21 mouse cellular contexts compared by ENCODE assay signal in the genomic region with DNA sequence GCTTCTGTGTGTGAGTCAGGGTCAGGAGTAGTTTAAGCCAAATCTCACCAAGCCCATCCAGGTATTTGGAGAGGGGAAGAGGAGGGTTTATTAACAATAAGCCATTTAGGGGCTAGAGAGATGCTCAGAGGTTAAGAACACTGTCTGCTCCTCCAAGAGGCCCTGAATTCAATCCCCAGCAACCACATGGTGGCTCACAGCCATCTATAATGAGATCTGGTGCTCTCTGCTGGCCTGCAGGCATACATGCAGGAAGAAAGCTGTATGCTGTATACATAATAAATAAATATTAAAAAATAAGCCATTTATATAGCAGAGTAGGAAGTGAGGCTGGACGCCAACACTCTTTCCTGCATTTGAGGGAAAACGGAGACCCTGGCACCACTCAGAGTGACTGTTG.
A peak's percentile ranks its signal among the peaks of the same experiment; 100 is the strongest.
DNase-seq lines count a peak whose midpoint lies in the region; ATAC-seq and TF ChIP-seq lines count a peak whose summit lies in the region.
"Had no signal": no experiment of that assay in that cellular context is flagged by ENCODE, and none has a peak within 500 bp of the region (broad histone marks: within the 10 kb centered on the region; RNA-seq: fewer than 3 reads in every experiment).

No protein-coding gene starts in this region.

- H3K9me3 ChIP-seq in kidney, postnatal 0 days (replicated peaks; ENCODE audit: low read length): no peaks in the 10 kb centered on the region
- H3K9me3 ChIP-seq in lung, postnatal 0 days (ENCODE audit: low read length): no peaks in the 10 kb centered on the region
- H3K9me3 ChIP-seq: embryonic facial prominence, embryonic 10.5 days; embryonic facial prominence, embryonic 12.5 days; forebrain, embryonic 13.5 days; forebrain, embryonic 15.5 days; G1E had no signal

- no peak overlapping the region for H3K9ac ChIP-seq in kidney, postnatal 0 days (ENCODE audit: low read depth, low read length)
- no peak overlapping the region for H3K9ac ChIP-seq in lung, postnatal 0 days (replicated peaks; ENCODE audit: low read depth)
- H3K9ac ChIP-seq: embryonic facial prominence, embryonic 12.5 days; forebrain, embryonic 13.5 days; forebrain, embryonic 15.5 days had no signal

- no peak overlapping the region for H3K4me2 ChIP-seq in kidney, postnatal 0 days (ENCODE audit: low read length)
- H3K4me2 ChIP-seq in lung, postnatal 0 days (replicated peaks; ENCODE audit: low read depth, low read length): no peak overlapping the region
- H3K4me2 ChIP-seq: embryonic facial prominence, embryonic 12.5 days; forebrain, embryonic 13.5 days; forebrain, embryonic 15.5 days had no signal

- no peak for TF ChIP-seq EP300 in lung, postnatal 0 days (IDR thresholded peaks at IDR 0.05)

- no peak overlapping the region for H3K4me3 ChIP-seq in kidney, postnatal 0 days (replicated peaks; ENCODE audit: low read depth, low read length)
- H3K4me3 ChIP-seq in lung, postnatal 0 days (ENCODE audit: low read depth, low read length): no peak overlapping the region
- H3K4me3 ChIP-seq: embryonic facial prominence, embryonic 10.5 days; embryonic facial prominence, embryonic 12.5 days; forebrain, embryonic 13.5 days; forebrain, embryonic 15.5 days had no signal

- ATAC-seq in kidney, postnatal 0 days (replicated peaks; ENCODE audit: low FRiP score, low read depth): no peak
- ATAC-seq in lung, postnatal 0 days: no peak
- peak; percentile 72 for ATAC-seq in Patski
- ATAC-seq: CD4-positive, CD25-positive, alpha-beta regulatory T cell, adult 4 months; forebrain, embryonic 13.5 days; forebrain, embryonic 15.5 days had no signal

- CTCF ChIA-PET in Patski (lab: Charles Lee): no interaction called here

- no peaks in the 10 kb centered on the region for H3K36me3 ChIP-seq in kidney, postnatal 0 days (ENCODE audit: insufficient read depth, low read length)
- no peaks in the 10 kb centered on the region for H3K36me3 ChIP-seq in lung, postnatal 0 days (ENCODE audit: insufficient read depth, low read length)
- H3K36me3 ChIP-seq: embryonic facial prominence, embryonic 10.5 days; embryonic facial prominence, embryonic 12.5 days; forebrain, embryonic 15.5 days; G1E had no signal

- H3K27ac ChIP-seq in kidney, postnatal 0 days: no peak overlapping the region
- H3K27ac ChIP-seq in lung, postnatal 0 days (ENCODE audit: low read length): no peak overlapping the region
- H3K27ac ChIP-seq: embryonic facial prominence, embryonic 10.5 days; embryonic facial prominence, embryonic 12.5 days; forebrain, embryonic 13.5 days; forebrain, embryonic 15.5 days had no signal

- no peaks in the 10 kb centered on the region for H3K4me1 ChIP-seq in kidney, postnatal 0 days (replicated peaks; ENCODE audit: insufficient read depth, low read length)
- H3K4me1 ChIP-seq in lung, postnatal 0 days (ENCODE audit: insufficient read depth, low read depth, low read length): no peaks in the 10 kb centered on the region
- H3K4me1 ChIP-seq: embryonic facial prominence, embryonic 10.5 days; embryonic facial prominence, embryonic 12.5 days; forebrain, embryonic 13.5 days; forebrain, embryonic 15.5 days had no signal

- peak; percentile 75 for DNase-seq in heart, adult 11 months
- no peak for DNase-seq in heart, adult 9 months (ENCODE audit: low spot score in 2 of 2)
- DNase-seq in kidney, postnatal 0 days (ENCODE audit: low spot score): no peak
- DNase-seq in kidney, postnatal 10 days: no peak
- DNase-seq in lung, postnatal 0 days (ENCODE audit: low spot score): no peak
- no peak for DNase-seq in lung, postnatal 25 days (ENCODE audit: low spot score)
- DNase-seq in Patski (ENCODE audit: low read depth, low spot score): no peak
- no peak for DNase-seq in thymus, postnatal 36 days
- DNase-seq: B cell, adult 2 months; cerebellum, adult 11 months; cerebellum, adult 18-20 months; cerebellum, adult 8-10 months; cerebellum, adult 9-11 months; cerebellum, postnatal 25 days had no signal

- no peaks in the 10 kb centered on the region for H3K27me3 ChIP-seq in kidney, postnatal 0 days (ENCODE audit: insufficient read depth, low read length)
- H3K27me3 ChIP-seq in lung, postnatal 0 days (replicated peaks; ENCODE audit: insufficient read depth, low read length): no peaks in the 10 kb centered on the region
- H3K27me3 ChIP-seq in Patski: no peaks in the 10 kb centered on the region
- H3K27me3 ChIP-seq: CH12.LX; embryonic facial prominence, embryonic 12.5 days; forebrain, embryonic 13.5 days; forebrain, embryonic 15.5 days had no signal

- WGBS in kidney, postnatal 0 days: 77% methylated on average over 2 of the region's 2 CpGs
- WGBS in lung, postnatal 0 days: 40% methylated on average over 2 of the region's 2 CpGs

- in situ Hi-C loops in Patski (cut with MboI; ENCODE audit: low pct_unique_long_range_greater_than_20kb): loop anchor here (10.0 kb wide), 1 partner anchor 154 kb away; no protein-coding TSS in a partner anchor

- peak; percentile 34; the same call in 1 of the 2 replicates for TF ChIP-seq CTCF in kidney, postnatal 0 days (IDR thresholded peaks at IDR 0.05; ENCODE audit: low read depth)
- TF ChIP-seq CTCF in lung, postnatal 0 days (IDR thresholded peaks at IDR 0.05): peak; percentile 26
- TF ChIP-seq CTCF in Patski (IDR thresholded peaks at IDR 0.05): peak; percentile 51

- POLR2A ChIA-PET in Patski (lab: Charles Lee): interaction anchor here (0.6 kb wide), 1 partner anchor 1560 kb away, joined by 4 read pairs; no protein-coding TSS in a partner anchor
